Mouse (Mus musculus) common myeloid progenitor, adult 5-6 weeks (primary cell): ENCODE measurements around the gene BC048562. TPM values are rescaled to one million over a fixed set of nuclear protein-coding genes. Genes with fewer than 3 reads are reported as not detected.

Experiments used
- ATAC-seq: replicated peaks from 2 replicates; pipeline ENCODE4 v1.8.0; 2016; ENCODE audit warnings: low read depth, mild to moderate bottlenecking, moderate TSS enrichment, inconsistent platforms; ENCODE audit not compliant: poor library complexity, severe bottlenecking
- total RNA-seq: library from RNA; stranded (forward); fragments of 200-1000, 187-1606 nt; gene quantifications from 2 replicates; pipeline ENCODE4 v1.2.3, GENCODE M21; 2017

BC048562 gene
- total RNA-seq, 1 experiment from 2014 or later = not detected

DNA sequence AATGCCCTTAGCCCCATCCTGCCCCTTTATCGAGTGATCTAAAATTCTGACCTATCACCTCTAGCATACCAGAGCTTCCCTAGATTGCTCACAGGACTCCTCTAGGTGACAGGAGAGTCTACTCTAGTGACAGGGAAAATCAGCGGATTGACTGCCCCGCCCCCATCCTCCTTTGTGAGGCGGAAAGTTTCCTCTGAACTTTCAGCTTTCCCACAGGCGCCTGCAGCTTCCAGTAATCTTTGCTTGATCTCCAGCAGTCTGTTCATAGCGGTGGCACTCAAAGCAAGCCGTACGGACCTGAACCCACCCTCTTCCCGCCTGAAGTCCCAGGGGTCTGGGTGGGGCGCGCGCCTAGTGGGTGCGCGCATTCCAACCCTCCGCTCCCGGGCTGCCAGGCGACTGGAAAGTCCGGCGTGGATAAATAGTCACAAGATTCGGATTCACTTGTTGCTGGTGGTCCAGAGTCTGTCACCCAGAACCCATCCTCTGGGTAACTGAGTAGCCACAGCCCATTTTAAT is 42.4 kb downstream of the BC048562 start:
- peak; percentile 58 for ATAC-seq

DNA sequence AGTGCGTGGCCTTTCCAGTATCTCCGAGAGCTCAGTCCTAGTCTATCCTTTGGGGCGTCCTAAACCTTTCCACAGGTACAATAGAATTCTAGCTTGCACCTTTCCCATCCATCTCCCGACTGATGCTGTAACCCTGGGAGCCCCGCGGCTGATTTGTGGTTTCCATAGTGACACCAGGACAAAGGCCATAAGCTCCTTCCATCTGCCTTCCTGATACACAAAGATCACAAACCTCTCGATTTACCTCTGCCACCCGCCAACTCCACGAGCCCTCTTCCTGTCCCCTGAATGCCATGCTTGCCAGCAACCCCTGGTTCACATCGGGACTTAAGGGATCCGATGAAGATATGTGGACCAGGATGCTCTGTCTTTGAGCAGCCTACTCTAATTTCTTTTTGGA is 43.0 kb downstream of the BC048562 start:
- no peak for ATAC-seq

DNA sequence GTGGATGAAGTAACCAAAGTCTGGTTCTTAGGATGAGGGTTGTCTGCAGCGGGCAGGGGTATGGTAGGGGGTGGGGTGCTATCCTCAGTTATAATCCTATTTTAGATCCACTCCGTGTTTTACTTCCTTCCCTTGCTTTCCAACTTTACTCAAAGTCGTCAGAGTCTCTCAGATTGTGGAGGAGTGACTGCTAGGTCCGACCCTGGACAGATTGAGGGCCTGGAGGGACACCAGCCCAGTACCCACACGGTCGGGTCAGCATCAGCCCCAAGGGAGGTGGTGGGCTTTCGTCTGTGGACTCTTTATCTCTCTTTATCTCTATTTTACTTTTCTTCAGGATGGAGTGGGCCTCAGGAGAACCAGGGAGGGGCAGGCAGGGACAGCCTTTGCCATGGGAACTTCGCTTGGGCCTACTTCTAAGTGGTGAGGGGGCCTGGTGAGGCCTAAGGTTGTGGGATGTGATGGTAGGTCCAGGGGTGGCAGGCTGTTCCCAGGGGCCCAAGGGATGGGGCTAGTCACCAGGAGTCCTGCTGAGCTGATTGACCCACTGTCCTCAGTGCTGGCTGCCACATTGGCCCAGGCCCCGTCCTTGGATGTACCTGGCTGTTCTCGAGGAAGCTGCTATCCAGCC is 43.6 kb downstream of the BC048562 start, which contains the start of gene Lamb2:
Gene Lamb2 (plus strand): TSS at position 16 of the 631 bp plus-strand sequence.
- ATAC-seq = peak; percentile 48

DNA sequence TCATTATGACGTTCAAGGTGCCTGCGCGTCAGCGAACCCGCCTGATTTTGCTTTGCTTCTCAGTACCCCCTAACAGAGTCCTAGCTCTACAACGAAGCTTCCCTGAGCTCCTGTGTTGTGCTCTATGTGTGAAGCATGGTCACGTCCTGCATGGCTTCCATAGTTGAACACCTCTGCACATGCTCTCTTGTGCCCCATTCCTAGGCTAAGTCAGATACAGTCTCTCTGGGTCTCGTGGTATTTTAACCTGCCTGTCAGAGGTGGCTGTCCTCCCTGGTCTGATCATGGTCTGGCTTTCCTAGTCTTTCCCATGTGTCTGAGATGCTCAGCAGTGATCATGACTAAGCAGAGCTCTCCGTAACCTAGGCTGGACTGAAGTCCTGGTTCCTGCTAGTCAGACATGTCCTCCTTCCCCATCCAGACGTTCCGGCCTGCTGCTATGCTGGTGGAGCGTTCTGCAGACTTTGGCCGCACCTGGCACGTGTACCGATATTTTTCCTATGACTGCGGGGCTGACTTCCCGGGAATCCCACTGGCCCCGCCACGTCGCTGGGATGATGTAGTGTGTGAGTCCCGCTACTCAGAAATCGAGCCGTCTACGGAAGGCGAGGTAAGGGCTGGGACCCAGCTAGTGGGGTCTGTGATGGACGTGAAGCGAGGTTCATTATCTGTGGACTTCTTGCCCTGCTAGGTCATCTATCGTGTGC is 44.7 kb downstream of the BC048562 start:
- ATAC-seq = no peak

DNA sequence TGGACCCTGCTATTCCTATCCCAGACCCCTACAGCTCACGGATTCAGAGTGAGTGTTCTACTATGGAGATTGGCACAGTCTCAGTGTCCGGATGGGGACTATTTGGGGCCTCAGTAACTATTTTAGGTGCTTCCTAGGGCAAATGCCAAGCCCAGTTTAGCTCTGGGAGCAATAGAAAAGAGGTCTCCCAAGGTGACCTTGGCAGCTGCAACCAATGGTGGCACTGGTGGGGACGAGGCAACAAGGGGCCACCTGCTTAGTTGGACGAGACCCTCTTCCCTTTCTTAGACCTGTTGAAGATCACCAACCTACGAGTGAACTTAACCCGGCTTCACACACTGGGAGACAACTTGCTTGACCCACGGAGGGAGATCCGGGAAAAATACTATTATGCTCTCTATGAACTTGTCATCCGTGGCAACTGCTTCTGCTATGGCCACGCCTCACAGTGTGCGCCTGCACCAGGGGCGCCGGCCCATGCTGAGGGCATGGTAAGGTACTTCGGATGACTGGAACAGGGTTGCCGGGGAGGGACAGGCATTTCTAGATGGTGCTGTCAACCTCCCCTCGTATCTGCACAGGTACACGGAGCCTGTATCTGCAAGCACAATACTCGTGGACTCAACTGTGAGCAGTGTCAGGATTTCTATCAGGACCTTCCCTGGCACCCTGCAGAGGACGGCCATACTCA is 45.4 kb downstream of the BC048562 start:
- no peak for ATAC-seq

DNA sequence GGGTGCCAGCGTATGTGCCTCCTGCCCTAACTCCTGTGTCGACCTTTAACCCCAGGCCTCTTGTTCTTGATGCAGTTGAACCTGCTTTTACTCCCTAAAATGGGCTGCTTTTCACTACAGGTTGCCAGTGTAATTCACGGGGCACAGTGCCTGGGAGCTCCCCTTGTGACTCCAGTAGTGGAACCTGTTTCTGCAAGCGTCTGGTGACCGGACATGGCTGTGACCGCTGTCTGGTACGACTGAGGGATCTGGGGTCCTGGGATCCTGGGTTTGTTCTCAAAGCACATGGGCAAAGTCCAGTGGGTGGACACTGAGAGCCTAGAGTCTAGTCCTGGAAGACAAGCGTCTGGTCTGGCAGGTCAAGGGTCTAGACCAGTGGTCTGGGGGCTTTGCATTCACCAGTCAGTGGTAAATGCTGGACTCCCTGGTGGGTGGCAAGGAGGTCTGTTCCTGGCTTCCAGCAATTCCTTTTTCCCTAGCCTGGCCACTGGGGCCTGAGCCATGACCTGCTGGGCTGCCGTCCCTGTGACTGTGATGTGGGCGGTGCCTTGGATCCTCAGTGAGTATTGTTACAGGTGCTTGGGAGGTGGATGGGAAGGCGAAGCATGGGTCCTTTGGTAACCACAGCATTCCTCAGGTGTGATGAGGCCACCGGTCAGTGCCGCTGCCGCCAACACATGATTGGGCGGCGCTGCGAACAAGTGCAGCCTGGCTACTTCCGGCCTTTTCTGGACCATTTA is 46.9 kb downstream of the BC048562 start:
- ATAC-seq = no peak

DNA sequence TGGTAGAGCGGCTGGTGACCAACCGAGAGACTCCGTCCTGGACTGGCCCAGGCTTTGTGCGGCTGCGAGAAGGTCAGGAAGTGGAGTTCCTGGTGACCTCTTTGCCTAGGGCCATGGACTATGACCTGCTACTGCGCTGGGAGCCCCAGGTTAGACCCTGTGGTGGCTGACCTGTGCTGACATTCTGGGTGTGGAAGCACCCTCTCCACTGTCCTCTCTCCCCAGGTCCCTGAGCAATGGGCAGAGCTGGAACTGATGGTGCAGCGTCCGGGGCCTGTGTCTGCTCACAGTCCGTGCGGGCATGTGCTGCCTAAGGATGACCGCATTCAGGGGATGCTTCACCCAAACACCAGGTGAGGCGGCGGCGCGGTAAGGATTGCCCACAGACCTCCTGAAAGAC is 47.7 kb downstream of the BC048562 start:
- no peak for ATAC-seq

DNA sequence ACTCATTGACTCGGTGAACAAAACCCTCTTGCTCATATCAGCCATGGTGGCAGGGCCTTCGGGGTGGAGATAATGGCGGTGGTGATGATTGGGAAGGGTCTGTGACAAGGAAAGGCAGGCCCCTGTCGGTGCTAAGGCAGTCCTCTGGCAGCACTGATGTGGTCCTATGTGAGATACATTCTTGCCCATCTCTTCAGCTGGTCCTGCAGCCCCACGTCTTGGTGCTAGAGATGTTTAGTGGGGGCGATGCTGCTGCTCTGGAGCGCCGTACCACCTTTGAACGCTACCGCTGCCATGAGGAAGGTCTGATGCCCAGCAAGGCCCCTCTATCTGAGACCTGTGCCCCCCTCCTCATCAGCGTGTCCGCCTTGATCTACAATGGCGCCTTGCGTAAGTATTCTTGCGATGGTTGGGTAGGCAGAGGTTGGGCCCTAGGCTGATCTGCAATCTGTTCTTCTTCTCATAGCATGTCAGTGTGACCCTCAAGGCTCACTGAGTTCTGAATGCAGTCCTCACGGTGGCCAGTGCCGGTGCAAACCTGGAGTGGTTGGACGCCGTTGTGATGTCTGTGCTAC is 49.1 kb downstream of the BC048562 start:
- no peak for ATAC-seq

DNA sequence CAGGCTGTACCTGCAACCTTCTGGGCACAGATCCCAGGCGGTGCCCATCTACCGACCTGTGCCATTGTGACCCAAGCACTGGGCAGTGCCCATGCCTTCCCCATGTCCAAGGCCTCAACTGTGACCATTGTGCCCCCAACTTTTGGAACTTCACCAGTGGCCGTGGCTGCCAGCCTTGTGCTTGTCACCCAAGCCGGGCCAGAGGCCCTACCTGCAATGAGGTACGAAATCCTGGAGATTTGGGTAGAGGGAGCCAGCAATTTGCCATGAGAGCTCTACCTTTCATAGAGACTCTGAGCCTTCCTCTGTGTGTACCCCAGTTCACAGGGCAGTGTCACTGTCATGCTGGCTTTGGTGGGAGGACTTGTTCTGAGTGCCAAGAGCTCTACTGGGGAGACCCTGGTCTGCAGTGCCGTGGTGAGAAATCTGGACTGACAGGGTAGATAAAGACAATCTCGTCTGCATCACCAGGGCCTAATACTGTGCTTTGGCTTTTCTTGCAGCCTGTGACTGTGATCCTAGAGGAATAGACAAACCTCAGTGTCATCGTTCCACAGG is 50.8 kb downstream of the BC048562 start:
- no peak for ATAC-seq

DNA sequence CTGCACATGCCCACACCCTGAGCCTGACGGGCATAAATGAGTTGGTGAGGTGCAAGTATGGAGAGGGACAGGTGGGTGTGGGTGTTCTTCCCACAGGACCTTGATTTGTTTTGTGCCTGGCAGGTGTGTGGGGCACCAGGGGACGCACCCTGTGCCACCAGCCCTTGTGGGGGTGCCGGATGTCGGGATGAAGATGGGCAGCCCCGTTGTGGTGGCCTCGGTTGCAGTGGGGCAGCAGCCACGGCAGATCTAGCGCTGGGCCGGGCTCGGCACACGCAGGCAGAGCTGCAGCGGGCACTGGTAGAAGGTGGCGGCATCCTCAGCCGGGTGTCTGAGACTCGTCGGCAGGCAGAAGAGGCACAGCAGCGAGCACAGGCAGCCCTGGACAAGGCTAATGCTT is 52.1 kb downstream of the BC048562 start:
- ATAC-seq = no peak

DNA sequence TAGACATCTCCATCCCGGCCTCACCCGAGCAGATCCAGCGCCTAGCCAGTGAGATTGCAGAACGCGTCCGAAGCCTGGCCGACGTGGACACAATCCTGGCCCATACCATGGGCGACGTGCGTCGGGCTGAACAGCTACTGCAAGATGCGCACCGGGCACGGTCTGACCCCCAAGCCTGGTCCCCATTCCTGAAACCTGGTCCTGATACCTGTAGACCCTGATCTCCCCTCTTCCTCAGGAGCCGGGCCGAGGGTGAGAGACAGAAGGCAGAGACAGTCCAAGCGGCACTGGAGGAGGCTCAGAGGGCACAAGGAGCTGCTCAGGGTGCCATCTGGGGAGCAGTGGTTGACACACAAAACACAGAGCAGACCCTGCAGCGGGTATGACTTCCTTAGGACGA is 52.9 kb downstream of the BC048562 start:
- ATAC-seq = no peak

DNA sequence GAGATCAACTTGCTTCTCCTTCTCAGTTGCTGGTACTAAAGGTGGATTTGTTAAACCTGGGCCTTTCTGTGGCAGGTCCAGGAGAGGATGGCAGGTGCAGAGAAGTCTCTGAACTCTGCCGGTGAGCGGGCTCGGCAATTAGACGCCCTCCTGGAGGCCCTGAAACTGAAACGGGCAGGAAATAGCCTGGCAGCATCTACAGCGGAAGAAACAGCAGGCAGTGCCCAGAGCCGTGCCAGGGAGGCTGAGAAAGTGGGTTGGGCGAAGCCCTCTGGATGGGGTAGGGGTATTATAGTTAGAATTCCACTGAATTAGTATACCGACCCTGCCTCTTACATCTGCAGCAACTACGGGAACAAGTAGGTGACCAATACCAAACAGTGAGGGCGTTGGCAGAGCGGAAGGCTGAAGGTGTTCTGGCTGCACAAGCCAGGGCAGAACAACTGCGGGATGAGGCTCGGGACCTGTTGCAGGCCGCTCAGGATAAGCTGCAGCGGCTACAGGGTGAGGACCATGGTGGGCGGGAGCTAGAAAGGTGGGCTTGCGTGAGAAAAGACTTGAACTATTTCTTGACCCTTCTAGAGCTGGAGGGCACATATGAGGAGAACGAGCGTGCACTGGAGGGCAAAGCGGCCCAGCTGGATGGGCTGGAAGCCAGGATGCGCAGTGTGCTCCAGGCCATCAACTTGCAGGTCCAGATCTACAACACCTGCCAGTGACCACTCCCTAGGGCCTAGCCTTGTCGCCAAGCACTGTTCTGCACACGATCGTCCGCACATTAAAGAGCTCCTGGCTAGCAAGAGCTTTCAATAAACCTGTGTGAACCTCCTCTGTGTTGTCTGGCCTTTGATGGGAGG is 53.6 kb downstream of the BC048562 start:
- ATAC-seq = no peak

DNA sequence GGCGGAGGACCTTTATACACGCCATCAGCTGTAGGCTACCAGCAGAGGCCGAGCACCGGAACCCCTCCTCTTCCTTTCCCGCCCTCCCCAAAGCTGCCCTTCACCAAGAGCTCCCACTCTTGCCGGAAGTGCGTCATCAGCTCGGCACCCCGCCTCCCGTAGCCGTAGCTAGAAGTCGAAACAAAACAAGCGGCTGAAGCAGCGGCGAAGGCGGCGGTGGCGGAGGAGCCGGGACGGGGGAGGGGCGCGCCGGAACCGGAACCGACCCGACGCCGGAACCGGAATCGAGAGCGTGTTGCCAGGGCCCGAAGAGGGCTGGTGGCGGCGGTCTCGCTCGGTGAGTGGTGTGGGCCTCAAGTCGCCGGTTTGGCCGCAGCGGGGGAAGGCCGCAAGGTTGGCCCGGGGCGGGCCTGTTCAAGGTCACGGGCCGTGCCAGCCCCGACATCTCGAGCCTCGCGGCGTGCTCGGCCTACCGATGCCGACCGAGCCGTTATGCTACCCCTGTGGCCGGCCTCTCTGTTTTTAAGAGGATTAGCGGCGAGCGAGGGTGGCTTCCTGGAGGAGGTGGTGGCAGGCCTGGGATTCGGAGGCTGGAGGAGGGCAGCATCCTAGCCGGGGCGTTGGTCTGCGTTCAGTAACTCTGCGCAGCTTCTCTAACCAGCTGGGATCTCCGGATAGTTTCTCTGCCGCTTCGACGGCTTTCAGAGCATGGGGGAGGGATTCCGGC is 54.4 kb downstream of the BC048562 start, which contains the start of gene Usp19:
Gene Usp19 (plus strand): TSS at position 44 of the 727 bp plus-strand sequence.
- ATAC-seq = peak; percentile 88

DNA sequence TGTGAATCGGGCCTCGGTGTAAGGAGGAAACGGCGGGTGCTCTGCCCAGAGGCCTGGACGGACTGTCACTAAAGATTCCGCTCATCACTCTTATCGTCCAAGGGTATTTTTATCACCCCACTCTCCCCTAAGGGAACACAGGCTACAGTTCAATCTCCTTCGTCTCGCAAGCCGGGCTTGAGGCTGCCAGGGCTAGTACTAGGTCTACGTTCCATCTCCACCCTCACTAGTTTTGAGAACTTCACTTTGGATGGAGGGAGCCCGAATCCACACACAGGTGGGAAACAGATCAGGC is 55.0 kb downstream of the BC048562 start:
- no peak for ATAC-seq

DNA sequence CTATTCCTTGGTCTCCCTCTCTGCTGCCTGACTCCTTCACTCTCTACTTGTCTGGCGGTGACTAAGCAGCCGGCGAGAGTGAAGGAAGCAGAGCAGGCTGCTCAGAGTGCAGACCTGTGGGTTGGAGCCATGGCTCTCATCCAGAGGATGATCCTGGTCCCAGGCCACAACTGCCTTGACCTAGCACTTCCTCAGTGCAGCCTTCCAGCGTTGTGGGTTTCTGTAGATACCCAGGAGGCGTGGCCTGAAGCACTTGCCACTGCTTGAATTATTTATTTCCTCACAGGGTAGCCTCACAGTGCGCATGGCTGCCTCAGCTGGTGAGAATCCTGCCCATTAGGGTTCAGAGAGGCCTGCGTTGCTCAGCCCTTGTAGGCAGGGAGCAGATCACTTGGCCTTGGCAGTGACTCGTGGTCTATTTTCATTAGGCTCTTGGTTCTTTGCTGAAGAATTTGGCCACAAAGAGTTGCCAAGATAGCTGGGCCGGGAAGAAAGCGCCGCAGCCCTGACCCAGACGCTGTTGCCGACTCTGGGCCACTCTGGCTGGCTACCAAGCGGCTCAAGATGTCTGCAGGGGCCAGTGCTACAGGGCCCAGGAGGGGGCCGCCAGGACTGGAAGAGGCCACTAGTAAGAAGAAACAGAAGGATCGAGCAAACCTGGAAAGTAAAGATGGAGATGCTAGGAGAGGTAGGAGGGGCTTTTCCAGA is 55.9 kb downstream of the BC048562 start:
- ATAC-seq = peak; percentile 72

DNA sequence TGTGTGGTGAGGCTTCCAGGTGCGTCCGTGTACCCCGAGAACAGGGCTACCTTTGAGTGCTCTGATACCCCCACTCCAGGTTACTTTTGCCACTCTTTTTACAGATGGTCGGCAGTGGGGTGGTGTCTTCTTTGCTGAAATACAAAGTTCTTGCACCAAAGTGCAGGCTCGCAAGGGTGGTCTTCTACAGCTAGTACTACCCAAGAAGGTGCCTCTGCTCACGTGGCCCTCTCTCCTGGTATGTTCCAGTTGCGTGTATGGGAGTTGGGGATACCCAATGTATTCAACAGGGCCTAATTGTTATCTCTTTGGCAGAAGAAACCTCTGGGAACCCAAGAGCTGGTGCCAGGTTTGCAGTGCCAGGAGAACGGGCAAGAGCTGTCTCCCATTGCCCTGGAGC is 57.0 kb downstream of the BC048562 start:
- ATAC-seq = no peak

DNA sequence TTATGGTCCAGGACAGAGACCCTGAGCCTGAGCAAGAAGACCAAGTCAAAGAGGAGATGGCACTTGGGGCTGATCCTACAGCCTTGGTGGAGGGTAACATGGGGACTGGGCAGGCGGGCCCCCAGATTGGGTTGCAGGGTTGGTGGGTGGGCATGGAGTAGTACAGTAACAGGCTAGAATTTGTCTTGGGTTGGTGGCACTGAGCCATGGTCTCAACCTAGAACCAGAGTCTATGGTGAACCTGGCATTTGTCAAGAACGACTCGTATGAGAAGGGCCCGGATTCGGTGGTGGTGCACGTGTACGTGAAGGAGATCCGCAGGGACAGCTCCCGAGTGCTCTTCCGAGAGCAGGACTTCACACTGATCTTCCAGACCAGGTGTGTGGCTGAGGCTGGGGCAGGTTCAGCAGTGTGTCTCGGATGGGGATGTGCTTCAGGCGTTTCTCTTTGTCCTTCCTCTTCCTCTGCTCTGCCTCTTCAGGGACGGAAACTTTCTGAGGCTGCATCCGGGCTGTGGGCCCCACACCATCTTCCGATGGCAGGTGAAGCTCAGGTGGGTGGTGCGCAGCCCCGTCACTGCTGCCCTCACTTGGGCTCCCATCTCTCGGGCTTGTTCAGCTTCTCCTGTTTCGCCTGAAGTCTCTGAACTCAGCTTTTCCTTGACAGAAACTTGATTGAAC is 58.0 kb downstream of the BC048562 start:
- ATAC-seq = no peak
